Mouse (Mus musculus): ENCODE data around the gene Rbbp7. TPM values are rescaled to one million over a fixed set of nuclear protein-coding genes. Genes with fewer than 3 reads are reported as not detected.
"Not testable (repeated sequence)": the region's sequence is repeated elsewhere in the genome, so short reads cannot be mapped to it uniquely, and the experiment has no call there.

Rbbp7 gene
- total RNA-seq, 2 experiments from 2014 or later: 255 to 276 TPM

DNA sequence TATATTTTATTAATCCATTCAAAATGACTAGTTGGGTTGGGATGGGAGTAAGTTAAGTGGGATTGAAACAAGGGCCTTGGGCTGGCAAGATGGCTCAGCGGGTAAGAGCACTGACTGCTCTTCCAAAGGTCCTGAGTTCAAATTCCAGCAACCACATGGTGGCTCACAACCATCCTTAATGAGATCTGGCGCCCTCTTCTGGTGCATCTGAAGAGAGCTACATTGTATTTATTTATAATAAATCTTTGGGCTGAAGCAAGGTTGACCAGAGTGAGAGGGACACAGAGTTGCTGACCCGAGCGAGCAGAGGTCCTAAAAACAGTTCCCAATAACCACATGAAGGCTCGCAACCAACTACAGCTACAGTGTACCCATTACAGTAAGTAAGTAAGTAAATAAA, 31.2 kb downstream of the Rbbp7 start:
- not testable (repeated sequence) for ATAC-seq (replicated peaks; ENCODE audit: poor library complexity, severe bottlenecking)

DNA sequence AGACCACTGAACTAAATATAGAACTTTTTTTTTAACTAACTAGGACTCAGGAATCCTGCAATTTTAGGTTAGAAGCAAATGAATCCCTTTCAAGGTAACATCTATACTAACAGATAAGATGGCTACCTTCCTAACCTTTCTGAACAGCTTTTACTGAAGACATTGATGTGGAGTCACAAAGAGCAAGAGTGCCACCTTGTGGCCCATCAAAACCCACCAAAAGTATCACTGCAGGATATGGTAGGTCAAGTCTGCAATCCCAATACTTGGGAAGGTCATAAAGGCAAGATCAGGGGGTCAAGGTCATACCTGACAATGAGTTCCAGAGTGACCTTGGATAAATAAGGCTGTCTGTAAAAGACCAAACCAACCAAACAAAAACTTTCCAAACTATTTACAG, 40.2 kb downstream of the Rbbp7 start:
- ATAC-seq (replicated peaks; ENCODE audit: poor library complexity, severe bottlenecking): peak; percentile 46

DNA sequence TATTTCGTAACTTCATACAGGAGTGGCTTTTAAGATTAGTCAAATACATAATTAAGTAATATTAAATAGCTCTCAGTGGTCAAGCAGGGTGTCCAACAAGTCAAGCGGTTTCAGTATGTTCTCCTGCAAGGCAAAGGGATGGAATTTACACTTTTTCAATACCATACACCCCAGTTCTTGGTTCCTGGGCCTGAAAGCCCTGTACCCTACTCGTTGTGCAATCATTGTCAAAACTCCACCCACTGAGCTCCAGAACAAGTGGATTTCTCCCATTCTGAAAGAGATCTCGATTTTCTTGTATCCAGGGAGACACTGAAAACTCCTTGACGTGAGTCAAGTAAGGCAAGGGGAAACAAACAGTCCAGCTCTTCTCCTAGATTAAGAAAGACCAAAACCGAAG, 67.8 kb downstream of the Rbbp7 start:
- peak; percentile 36 for ATAC-seq (replicated peaks; ENCODE audit: poor library complexity, severe bottlenecking)

Other genes starting within 250 kb of the Rbbp7 start
- not detected in 2 replicates for gene Reps2, start 116.8 kb upstream of the Rbbp7 start, total RNA-seq (2014; fragmentation: Nextera tagmentation)
- 0.09 and 0.15 TPM in 2 replicates for gene Reps2, start 116.8 kb upstream of the Rbbp7 start, total RNA-seq (2017)
- 21.9 and 26.4 TPM in 2 replicates for gene Txlng, start 69.1 kb downstream of the Rbbp7 start, total RNA-seq (2014; fragmentation: Nextera tagmentation)
- 39.6 and 41.4 TPM in 2 replicates for gene Txlng, start 69.1 kb downstream of the Rbbp7 start, total RNA-seq (2017)
- gene Syap1, start 128.0 kb downstream of the Rbbp7 start, total RNA-seq (2014; fragmentation: Nextera tagmentation): 11.4 and 16.9 TPM in 2 replicates
- gene Syap1, start 128.0 kb downstream of the Rbbp7 start, total RNA-seq (2017): 33.9 and 36.4 TPM in 2 replicates
- 88.1 and 119 TPM in 2 replicates for gene Ctps2, start 140.8 kb downstream of the Rbbp7 start, total RNA-seq (2014; fragmentation: Nextera tagmentation)
- gene Ctps2, start 140.8 kb downstream of the Rbbp7 start, total RNA-seq (2017): 91.0 and 91.3 TPM in 2 replicates
- gene S100g, start 204.2 kb downstream of the Rbbp7 start, total RNA-seq (2014; fragmentation: Nextera tagmentation): not detected in 2 replicates
- gene S100g, start 204.2 kb downstream of the Rbbp7 start, total RNA-seq (2017): not detected in 2 replicates